Mouse (Mus musculus) intestine, embryonic 16.5 days (tissue): ENCODE measurements around the gene Ssr2. TPM values are rescaled to one million over a fixed set of nuclear protein-coding genes. Genes with fewer than 3 reads are reported as not detected.

ENCODE experiments used
- ATAC-seq: fragments of 200-750 bp; cut with Nextera tagmentation; 2 replicates; pipeline ENCODE4 v1.8.0; 2017; ENCODE audit warnings: moderate TSS enrichment, moderate library complexity
- H3K27ac ChIP-seq: fragments of 300-500 bp; sonication (generic); 2 replicates; pipeline ENCODE4 v1.5.1; 2014; ENCODE audit warnings: mild to moderate bottlenecking, low read length
- H3K27me3 ChIP-seq: fragments of 300-500 bp; sonication (generic); replicated peaks from 2 replicates; pipeline ENCODE4 v1.6.1; 2014; ENCODE audit warnings: low read length, control low read depth, mixed read lengths; ENCODE audit not compliant: control insufficient read depth, insufficient read depth
- H3K36me3 ChIP-seq: fragments of 300-500 bp; sonication (generic); 2 replicates; pipeline ENCODE4 v1.6.1; 2014; ENCODE audit warnings: low read length, control low read depth; ENCODE audit not compliant: control insufficient read depth, insufficient read depth
- H3K4me1 ChIP-seq: fragments of 300-500 bp; sonication (generic); 2 replicates; pipeline ENCODE4 v1.6.1; 2014; ENCODE audit warnings: low read length, control low read depth, mixed read lengths; ENCODE audit not compliant: control insufficient read depth, insufficient read depth
- H3K4me2 ChIP-seq: fragments of 300-500 bp; sonication (generic); 2 replicates; pipeline ENCODE4 v1.6.1; 2014; ENCODE audit warnings: low read depth, low read length, control low read depth
- H3K4me3 ChIP-seq: fragments of 300-500 bp; sonication (generic); 2 replicates; pipeline ENCODE4 v1.5.1; 2014; ENCODE audit warnings: mild to moderate bottlenecking, low read length
- H3K9ac ChIP-seq: fragments of 300-500 bp; sonication (generic); 2 replicates; pipeline ENCODE4 v1.6.1; 2014; ENCODE audit warnings: low read depth, low read length
- H3K9me3 ChIP-seq: fragments of 300-500 bp; sonication (generic); 2 replicates; pipeline ENCODE4 v1.6.1; 2016; ENCODE audit warnings: low read length, control low read depth; ENCODE audit not compliant: control insufficient read depth
- WGBS: fragments of 180-500 bp; shearing (Covaris S2); extraction: QIAGEN DNeasy Blood & Tissue Kit; methylation state at CpG from one replicate; pipeline ENCODE4 v1.1.7; 2014; 5-methylcytosine and 5-hydroxymethylcytosine counted together
- microRNA counts: library from miRNA; unstranded; fragments of <30 nt; microRNA quantifications from one replicate; lab custom pipeline; 2016
- microRNA-seq: library from miRNA; unstranded; fragments of <30 nt; microRNA quantifications from one replicate; pipeline ENCODE4, GENCODE M21; 2016
- polyA plus RNA-seq: library from polyadenylated mRNA; unstranded; fragments of >200 nt; fragmentation: Nextera tagmentation; extraction: Ambion mirVana; gene quantifications from 2 replicates; pipeline ENCODE4 v1.2.1, GENCODE M21; 2015

Gene Ssr2
- polyA plus RNA-seq, 1 experiment from 2014 or later: 377 TPM

DNA sequence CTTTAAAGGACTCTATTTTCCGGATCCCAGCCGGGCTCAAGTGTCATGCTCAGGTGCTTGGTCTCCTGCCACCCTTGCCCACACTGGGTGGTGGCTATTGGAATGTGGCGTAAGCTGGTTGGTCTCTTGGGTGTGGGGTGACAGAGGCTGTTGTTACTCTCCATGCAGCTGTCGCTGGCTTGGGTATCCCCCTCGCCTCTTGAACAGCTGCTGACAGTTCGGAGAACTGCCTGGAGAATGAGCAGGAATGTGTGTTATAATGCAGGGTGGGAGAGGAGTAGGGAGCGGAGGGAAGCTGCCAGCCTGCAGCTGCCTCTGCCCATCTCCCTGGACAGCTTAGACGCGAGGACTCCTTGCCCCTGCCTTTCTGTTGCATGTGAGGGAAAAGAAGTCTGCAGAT, 54.3 kb downstream of the Ssr2 start:
- Histone ChIP-seq H3K4me3 (no peak overlapping the region), H3K27ac (no peak overlapping the region), H3K4me2 (no peak overlapping the region), H3K36me3 (peaks cover 20% of the 10 kb centered on the region; the same call in 1 of the 2 replicates), H3K9me3 (no peaks in the 10 kb centered on the region), H3K4me1 (peaks cover 18% of the 10 kb centered on the region), H3K9ac (no peak overlapping the region), H3K27me3 (no peaks in the 10 kb centered on the region)
- WGBS: 76% methylated on average over 9 of the region's 9 CpGs
- no peak for ATAC-seq

DNA sequence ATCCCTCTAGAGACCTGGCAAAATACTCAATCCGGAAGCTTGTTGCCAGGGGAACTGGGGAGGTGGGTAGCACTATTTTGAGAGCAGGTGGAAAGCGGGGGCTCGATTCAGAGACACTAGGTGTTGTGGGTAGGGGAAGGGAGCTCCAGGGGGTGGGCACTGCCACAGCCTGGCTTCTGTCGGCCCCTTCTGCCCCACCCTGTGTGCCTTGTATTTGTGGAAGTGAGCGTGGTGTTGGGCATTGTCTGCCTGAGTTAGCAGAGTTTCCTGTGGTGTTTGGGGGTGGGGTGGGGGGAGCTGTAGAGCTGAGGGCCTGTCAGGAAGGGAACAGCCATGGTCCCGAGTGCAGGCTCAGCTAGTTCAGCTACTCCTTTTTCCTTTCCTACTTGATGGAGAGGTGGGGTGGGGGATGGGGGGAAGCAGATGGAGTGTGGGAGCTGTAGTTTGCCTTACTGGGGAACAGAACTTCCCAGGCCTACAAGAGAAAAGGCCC, 55.2 kb downstream of the Ssr2 start:
- peaks cover 27% of the 10 kb centered on the region for H3K36me3 ChIP-seq
- no peaks in the 10 kb centered on the region for H3K9me3 ChIP-seq
- no peak overlapping the region for H3K9ac ChIP-seq
- H3K4me3 ChIP-seq: no peak overlapping the region
- H3K27ac ChIP-seq: peak overlapping the region; percentile 21; the same call in 1 of the 2 replicates
- ATAC-seq: no peak
- H3K4me2 ChIP-seq: no peak overlapping the region
- no peaks in the 10 kb centered on the region for H3K27me3 ChIP-seq
- WGBS: 63% methylated on average over 6 of the region's 6 CpGs
- peaks cover 15% of the 10 kb centered on the region for H3K4me1 ChIP-seq

GRCm38 (mm10) chr3:88631921-88632587, 56.4 kb downstream of the Ssr2 start:
- H3K36me3 ChIP-seq: peaks cover 39% of the 10 kb centered on the region
- ATAC-seq: no peak; the same call in 1 of the 2 replicates

GRCm38 (mm10) chr3:88633056-88633455, 57.4 kb downstream of the Ssr2 start:
- no peak overlapping the region for H3K9ac ChIP-seq
- no peaks in the 10 kb centered on the region for H3K9me3 ChIP-seq
- peaks cover 4% of the 10 kb centered on the region for H3K4me1 ChIP-seq
- 93% methylated on average over 10 of the region's 10 CpGs for whole genome bisulfite sequencing
- ATAC-seq: no peak
- H3K27ac ChIP-seq: no peak overlapping the region
- H3K27me3 ChIP-seq: no peaks in the 10 kb centered on the region
- H3K36me3 ChIP-seq: peaks cover 41% of the 10 kb centered on the region
- no peak overlapping the region for H3K4me3 ChIP-seq
- no peak overlapping the region for H3K4me2 ChIP-seq

More at GRCm38 (mm10) chr3:88631921-88632587, 56.4 kb downstream of the Ssr2 start:
- Histone ChIP-seq H3K4me1 (peaks cover 4% of the 10 kb centered on the region), H3K9me3 (no peaks in the 10 kb centered on the region), H3K9ac (no peak overlapping the region), H3K27me3 (no peaks in the 10 kb centered on the region), H3K4me3 (no peak overlapping the region), H3K27ac (no peak overlapping the region), H3K4me2 (no peak overlapping the region)
- WGBS: 63% methylated on average over 12 of the region's 12 CpGs

DNA sequence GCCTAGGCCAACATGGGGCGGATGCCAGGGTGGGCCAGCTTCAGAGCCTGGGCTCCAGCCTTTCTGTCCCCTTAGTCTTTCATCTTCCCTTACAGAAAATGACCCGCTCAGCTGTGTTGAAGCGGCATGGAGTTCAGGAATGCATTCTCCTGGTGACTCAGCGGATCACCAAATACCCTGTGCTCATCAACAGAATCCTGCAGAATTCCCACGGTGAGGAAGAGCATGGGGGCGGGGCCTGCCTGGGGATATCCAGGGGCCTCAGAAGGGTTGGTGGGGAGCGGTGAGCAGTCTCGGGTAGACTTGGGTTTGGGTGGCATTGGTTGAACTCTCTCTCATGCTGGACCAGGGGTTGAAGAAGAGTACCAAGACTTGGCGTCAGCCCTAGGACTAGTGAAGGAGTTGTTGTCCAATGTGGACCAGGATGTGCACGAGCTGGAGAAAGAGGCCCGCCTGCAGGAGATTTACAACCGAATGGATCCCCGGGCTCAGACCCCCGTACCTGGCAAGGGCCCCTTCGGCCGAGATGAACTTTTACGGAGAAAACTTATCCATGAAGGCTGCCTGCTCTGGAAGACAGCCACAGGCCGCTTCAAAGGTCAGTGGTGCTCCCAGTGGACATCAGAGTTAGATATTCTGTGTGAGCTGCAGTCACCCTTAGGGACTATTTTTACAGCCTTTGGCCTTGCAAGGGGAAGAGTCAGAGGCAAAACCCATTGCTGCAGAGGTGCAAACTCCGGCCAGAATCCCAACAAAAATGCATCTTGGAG, 60.0 kb downstream of the Ssr2 start:
- H3K27ac ChIP-seq: no peak overlapping the region
- H3K36me3 ChIP-seq: peaks cover 52% of the 10 kb centered on the region
- H3K9ac ChIP-seq: no peak overlapping the region
- no peaks in the 10 kb centered on the region for H3K9me3 ChIP-seq
- no peak for ATAC-seq
- no peak overlapping the region for H3K4me3 ChIP-seq
- no peak overlapping the region for H3K4me2 ChIP-seq
- H3K4me1 ChIP-seq: no peaks in the 10 kb centered on the region
- 90% methylated on average over 19 of the region's 19 CpGs for WGBS
- no peaks in the 10 kb centered on the region for H3K27me3 ChIP-seq

- Histone ChIP-seq H3K9ac (no peak overlapping the region), H3K27ac (no peak overlapping the region), H3K4me2 (no peak overlapping the region), H3K4me3 (no peak overlapping the region), H3K27me3 (no peaks in the 10 kb centered on the region), H3K4me1 (no peaks in the 10 kb centered on the region), H3K36me3 (peaks cover 55% of the 10 kb centered on the region), H3K9me3 (no peaks in the 10 kb centered on the region)
- ATAC-seq: no peak
- 91% methylated on average over 8 of the region's 8 CpGs for WGBS
These were observed 60.9 kb downstream of the Ssr2 start for GRCm38 (mm10) chr3:88636555-88636986.

DNA sequence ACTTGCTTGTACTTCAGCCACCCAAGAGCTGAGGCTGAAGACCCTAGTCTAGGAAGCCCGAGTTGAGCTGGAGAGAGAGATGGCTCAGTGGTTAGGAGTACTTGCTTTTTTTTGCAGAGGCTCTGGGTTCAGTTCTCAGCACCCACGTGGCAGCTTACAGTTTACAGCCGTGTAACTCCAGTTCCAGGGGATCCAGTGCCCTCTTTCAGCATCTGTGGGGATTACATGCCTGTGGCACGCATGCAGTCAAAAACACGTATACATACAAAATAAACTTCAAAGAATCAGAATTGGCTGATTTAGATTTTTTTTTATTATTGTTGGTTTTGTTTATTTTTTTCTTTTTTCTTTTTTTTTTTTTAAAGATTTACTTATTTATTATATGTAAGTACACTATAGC, 61.5 kb downstream of the Ssr2 start:
- Histone ChIP-seq H3K27ac (no peak overlapping the region), H3K36me3 (peaks cover 55% of the 10 kb centered on the region), H3K9ac (no peak overlapping the region), H3K4me2 (no peak overlapping the region), H3K4me3 (no peak overlapping the region), H3K27me3 (no peaks in the 10 kb centered on the region), H3K9me3 (no peaks in the 10 kb centered on the region), H3K4me1 (no peaks in the 10 kb centered on the region)
- WGBS: 92% methylated on average over 5 of the region's 5 CpGs
- ATAC-seq: no peak

MicroRNAs encoded within 50 kb of the gene (microRNA counts, 519-probe panel; counts per million panel counts)
- microRNA mmu-miR-1905 (lab: Ali Mortazavi, UCI): 35.7 counts per million

Small RNA genes lying within 50 kb of the gene (microRNA-seq; reads per million reads assigned to microRNA genes)
- gene Mir1905: not detected

Other genes starting within 250 kb of the Ssr2 start
- 23.8 and 29.4 TPM in 2 replicates for gene Tmem79, start 239.7 kb upstream of the Ssr2 start, polyA plus RNA-seq
- 34.2 and 34.7 TPM in 2 replicates for gene Smg5, start 239.6 kb upstream of the Ssr2 start, polyA plus RNA-seq
- gene Paqr6, start 211.3 kb upstream of the Ssr2 start, polyA plus RNA-seq: 4.4 and 5.1 TPM in 2 replicates
- 2.2 and 5.3 TPM in 2 replicates for gene Bglap3, start 203.1 kb upstream of the Ssr2 start, polyA plus RNA-seq
- gene Bglap2, start 197.2 kb upstream of the Ssr2 start, polyA plus RNA-seq: not detected in 2 replicates
- 0.69 TPM in 1 of 2 replicates, not detected in the other for gene Bglap, start 191.4 kb upstream of the Ssr2 start, polyA plus RNA-seq
- gene Pmf1, start 165.5 kb upstream of the Ssr2 start, polyA plus RNA-seq: 112 and 129 TPM in 2 replicates
- 20.4 and 21.8 TPM in 2 replicates for gene Slc25a44, start 150.7 kb upstream of the Ssr2 start, polyA plus RNA-seq
- gene Sema4a, start 114.7 kb upstream of the Ssr2 start, polyA plus RNA-seq: 60.9 and 71.1 TPM in 2 replicates
- 126 and 127 TPM in 2 replicates for gene Lmna, start 65.9 kb upstream of the Ssr2 start, polyA plus RNA-seq
- 6.5 and 7.3 TPM in 2 replicates for gene Mex3a, start 43.5 kb upstream of the Ssr2 start, polyA plus RNA-seq
- 102 and 109 TPM in 2 replicates for gene Rab25, start 27.6 kb upstream of the Ssr2 start, polyA plus RNA-seq
- gene Lamtor2, start 22.8 kb upstream of the Ssr2 start, polyA plus RNA-seq: 244 and 256 TPM in 2 replicates
- 37.2 and 38.9 TPM in 2 replicates for gene Ubqln4, start 22.1 kb upstream of the Ssr2 start, polyA plus RNA-seq
- gene Arhgef2, start 30.1 kb downstream of the Ssr2 start, polyA plus RNA-seq: 41.5 and 43.7 TPM in 2 replicates
- not detected in 2 replicates for gene Rxfp4, start 77.3 kb downstream of the Ssr2 start, polyA plus RNA-seq
- gene Khdc4, start 109.9 kb downstream of the Ssr2 start, polyA plus RNA-seq: 61.1 and 61.5 TPM in 2 replicates
- 48.9 and 50.3 TPM in 2 replicates for gene Rit1, start 141.0 kb downstream of the Ssr2 start, polyA plus RNA-seq
- 15.8 and 18.8 TPM in 2 replicates for gene Syt11, start 199.3 kb downstream of the Ssr2 start, polyA plus RNA-seq